Mouse (Mus musculus): ENCODE data around the gene Grid2.
"Not testable (repeated sequence)": the region's sequence is repeated elsewhere in the genome, so short reads cannot be mapped to it uniquely, and the experiment has no call there.

The Grid2 gene

GRCm38 (mm10) chr6:63255826-63256555, at the start of gene Grid2:
Gene Grid2, plus strand, starts transcription at chr6:63255876.
- no peak for DNase-seq (ENCODE audit: low read depth)

- no peak for DNase-seq (ENCODE audit: low read depth)
Measured at GRCm38 (mm10) chr6:63250738-63251137, 4.9 kb upstream of the Grid2 start.

- no peak for DNase-seq (ENCODE audit: low read depth)
Measured at GRCm38 (mm10) chr6:63256556-63257405, 1.1 kb downstream of the Grid2 start.

GRCm38 (mm10) chr6:63257406-63257845, 1.8 kb downstream of the Grid2 start:
- DNase-seq (ENCODE audit: low read depth): no peak

DNA sequence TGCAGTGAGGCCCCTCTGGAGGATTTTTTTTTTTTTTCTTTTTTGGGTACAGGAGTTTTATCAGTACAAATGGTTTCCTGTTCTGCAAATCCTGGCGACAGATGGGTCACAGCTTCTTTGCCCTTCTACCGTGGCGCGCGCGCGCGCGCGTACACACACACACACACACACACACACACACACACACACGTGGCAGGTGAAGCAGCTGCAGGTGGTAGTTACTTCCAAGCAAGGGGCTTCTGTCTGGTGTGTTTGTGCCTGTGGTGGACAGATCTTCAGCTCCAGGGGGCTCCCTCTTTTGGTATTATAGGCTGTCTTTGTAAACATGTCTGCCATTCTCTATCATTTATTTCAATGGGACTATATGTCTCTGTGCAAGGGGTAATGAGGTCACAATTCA, 2.2 kb downstream of the Grid2 start:
- DNase-seq (ENCODE audit: low read depth): no peak

DNA sequence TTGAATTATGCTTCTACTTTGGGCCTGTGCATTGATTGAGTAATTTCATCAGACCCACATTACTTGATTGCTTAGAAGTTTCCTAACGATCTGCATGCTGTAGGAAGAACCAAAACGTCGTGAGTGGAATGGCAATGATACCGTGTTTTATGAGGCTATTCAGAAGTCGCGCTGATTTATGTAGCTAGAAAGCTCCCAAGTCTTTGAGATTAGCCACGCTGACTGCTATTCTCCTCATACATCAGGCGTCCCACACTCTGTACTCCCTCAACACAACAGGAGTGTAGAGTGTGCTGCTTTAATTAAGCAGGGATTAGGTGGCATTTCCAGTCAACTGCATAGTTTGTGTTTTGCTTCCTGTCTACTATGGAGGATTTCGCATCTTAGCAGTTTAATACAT, 4.1 kb downstream of the Grid2 start:
- no peak for DNase-seq (ENCODE audit: low read depth)

DNA sequence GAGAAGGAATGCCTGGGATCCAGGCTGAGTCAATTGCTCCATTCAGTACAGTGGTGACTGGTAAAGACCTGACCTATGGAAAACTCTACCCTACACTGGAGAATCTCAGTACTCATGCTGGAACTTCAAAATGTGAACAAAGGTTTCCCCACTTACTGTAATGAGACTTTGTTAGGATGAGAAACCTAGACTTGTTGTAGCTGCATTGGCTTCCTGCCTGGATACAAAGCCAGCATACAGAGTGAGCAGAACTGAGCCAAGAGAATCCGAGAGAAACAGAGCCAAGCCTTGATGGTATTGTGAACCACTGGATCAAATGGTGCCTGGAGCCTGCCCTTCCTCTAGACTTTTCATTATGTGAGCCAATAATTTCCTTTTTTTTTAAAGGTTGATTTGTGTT, 28.7 kb downstream of the Grid2 start:
- no peak for DNase-seq (ENCODE audit: low read depth)

DNA sequence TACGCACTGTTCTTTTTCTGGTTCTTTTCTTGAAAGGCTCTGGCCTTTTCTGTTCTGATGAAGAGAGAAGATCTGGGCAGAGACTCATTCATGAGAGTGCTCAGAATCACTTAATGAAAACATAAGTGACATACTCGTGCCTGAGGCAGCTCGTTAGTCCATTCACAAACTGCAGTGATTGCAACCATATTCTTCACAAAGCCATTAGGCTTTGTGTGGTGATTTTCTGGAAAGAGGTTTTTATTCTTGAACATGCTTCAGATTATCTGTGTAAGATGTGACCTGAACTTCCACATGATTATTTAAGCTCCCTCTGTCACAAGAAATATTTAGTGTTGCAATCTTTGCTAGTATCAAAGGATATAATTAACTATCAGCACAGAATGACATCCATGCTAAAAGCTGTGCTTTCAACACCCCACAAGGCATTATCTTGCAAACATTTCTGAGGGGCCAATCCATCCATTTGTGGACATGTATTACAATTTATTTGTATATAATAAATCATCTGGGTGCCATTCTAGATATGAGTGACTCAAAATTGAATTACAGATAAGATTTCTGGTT, 86.8 kb downstream of the Grid2 start:
- no peak for DNase-seq (ENCODE audit: low read depth)

GRCm38 (mm10) chr6:63347015-63347414, 91.3 kb downstream of the Grid2 start:
- no peak for DNase-seq (ENCODE audit: low read depth)

GRCm38 (mm10) chr6:63381061-63381611, 125.5 kb downstream of the Grid2 start:
- DNase-seq (ENCODE audit: low read depth): no peak

DNA sequence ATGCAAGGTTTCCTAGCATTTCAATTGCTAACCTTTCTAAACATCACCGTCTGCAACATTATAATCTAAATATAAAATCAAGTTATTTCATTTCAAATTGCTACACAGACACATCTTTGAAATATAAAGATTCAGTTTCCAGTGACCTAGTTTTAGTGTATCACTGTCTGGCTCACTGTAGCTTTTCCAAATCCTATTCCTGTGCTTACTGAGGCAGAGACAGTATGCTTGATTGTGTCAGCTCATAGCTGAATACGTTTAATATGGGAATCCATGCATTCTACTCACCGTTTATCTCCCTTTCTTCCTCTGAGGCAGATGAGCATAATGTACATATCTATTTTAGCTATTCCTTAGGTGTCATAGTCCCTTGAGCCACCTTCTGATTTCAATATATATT, 146.0 kb downstream of the Grid2 start:
- DNase-seq (ENCODE audit: low read depth): no peak

DNA sequence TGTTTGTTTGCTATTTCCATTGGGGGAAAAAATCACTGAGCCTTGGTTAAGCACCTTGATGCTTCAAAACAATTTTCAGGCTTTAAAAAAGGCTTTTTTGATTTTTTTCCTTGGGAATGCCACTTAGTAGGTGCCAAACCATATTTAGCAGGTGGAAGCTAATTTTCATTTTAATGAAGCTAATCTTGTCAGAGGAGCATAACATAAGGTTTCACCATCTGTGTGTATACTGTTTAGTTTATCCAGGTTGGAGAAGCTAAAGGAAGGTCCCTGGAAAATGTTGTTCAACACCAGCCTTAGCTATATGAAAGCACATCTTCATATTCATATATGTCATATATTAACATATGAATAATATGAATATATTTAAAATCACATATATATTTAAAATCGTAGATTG, 161.9 kb downstream of the Grid2 start:
- no peak for DNase-seq (ENCODE audit: low read depth)

- no peak for DNase-seq (ENCODE audit: low read depth)
Measured at GRCm38 (mm10) chr6:63432751-63433150, 177.1 kb downstream of the Grid2 start.

DNA sequence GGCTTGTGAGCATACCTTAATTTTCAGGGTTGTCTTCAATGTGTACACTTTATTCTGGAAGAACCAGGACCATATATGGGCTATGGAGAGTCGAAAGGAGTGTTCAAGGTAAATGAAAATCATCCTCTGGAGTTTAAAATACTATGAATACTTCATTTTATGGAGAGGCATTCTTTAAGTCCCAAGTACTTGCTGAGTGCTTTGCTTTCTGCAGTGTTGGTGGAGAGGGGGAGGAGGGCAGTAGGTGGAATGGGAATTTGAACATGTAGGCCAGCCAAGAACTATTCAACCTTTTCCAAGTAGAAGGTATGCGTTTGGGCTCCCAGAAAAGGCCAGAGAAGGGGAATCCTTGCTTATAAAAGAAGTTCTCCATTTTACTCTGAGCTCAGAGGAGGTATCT, 192.5 kb downstream of the Grid2 start:
- no peak for DNase-seq (ENCODE audit: low read depth)

GRCm38 (mm10) chr6:63482141-63482540, 226.5 kb downstream of the Grid2 start:
- no peak for DNase-seq (ENCODE audit: low read depth)

DNA sequence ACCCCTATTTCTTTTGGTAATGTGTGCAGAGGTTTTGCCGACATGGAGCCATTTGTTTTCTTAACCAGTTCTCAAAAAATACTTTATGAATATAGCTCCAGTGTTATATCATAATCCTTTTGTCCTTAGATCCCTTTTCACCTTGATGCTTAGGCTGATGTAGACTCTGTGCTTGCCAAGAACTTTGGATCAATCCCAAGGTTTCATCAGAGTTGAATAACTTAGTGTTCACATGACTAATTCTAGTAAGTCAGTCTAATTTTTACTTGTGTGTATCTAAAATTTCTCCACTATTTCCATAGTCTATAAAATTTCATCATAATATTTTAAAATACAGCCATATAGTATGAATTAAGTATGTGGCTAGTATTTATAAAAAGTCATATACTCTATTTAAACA, 259.3 kb downstream of the Grid2 start:
- no peak for DNase-seq (ENCODE audit: low read depth)

DNA sequence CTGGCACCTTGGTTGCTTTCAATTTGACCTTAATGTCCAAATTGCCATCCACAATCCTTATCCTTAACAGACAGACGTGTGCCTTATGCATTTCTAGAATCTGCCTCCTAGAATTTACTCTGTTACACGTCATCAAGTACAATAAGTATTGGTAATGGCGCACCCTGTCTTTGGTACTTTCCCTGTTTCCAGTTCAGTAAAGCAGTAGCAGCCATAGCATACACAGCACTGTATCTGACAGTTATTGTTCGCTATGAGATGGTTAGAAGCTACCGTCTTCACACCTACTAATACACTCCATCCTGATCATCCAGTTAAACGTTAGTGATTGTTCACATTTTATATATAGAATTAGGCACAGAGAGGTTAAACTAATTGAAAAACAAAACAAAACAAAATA, 260.3 kb downstream of the Grid2 start:
- DNase-seq (ENCODE audit: low read depth): no peak

DNA sequence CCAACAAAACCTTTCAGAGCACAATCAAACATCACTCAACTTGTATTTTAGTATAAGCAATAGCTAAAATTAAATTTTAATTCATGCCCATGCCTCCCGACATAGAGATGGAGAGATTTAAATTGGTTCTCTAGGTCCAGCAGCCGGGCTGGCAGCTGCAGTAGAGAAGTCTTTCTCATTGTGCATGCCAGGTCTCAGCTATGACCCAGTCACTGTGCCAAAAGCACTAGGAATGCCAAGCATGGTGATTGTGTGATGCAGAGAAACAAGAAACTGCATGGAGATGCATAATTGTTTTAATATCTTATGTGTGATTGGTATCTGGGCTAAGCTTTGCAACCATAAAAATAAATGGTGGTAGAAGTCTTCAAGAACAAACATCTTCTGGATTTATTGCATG, 276.1 kb downstream of the Grid2 start:
- DNase-seq (ENCODE audit: low read depth): no peak

- no peak for DNase-seq (ENCODE audit: low read depth)
Measured at GRCm38 (mm10) chr6:63532901-63533300, 277.2 kb downstream of the Grid2 start.

DNA sequence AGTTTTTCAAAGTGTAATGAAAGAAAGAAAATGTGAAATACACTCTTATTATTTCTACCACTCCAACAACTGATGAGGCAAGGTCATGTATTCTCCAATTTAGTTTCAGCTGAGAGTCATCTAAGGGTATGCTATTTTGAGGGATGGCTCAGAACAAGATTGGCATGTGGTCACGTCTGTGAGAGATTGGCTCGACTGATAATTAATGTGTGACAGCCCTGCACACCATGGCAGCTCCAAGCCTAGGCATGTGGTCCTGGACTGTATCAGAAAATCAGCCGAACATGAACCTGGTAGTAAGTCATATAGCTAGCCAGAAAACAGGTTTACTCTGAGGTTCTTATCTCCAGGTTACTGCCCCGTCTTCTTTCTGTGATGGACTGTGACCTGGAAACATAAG, 292.1 kb downstream of the Grid2 start:
- DNase-seq (ENCODE audit: low read depth): no peak

- DNase-seq (ENCODE audit: low read depth): not testable (repeated sequence)
Measured at GRCm38 (mm10) chr6:63568741-63569140, 313.1 kb downstream of the Grid2 start.

GRCm38 (mm10) chr6:63590681-63591080, 335.0 kb downstream of the Grid2 start:
- DNase-seq (ENCODE audit: low read depth): no peak

GRCm38 (mm10) chr6:63609570-63609969, 353.9 kb downstream of the Grid2 start:
- no peak for DNase-seq (ENCODE audit: low read depth)

All from c-Kit-positive CD71-negative TER-119-negative erythroid progenitor cells, embryonic 14.5 days (primary cell).